Comparison of ENCODE assay signal across 8 mouse cellular contexts in the genomic region with DNA sequence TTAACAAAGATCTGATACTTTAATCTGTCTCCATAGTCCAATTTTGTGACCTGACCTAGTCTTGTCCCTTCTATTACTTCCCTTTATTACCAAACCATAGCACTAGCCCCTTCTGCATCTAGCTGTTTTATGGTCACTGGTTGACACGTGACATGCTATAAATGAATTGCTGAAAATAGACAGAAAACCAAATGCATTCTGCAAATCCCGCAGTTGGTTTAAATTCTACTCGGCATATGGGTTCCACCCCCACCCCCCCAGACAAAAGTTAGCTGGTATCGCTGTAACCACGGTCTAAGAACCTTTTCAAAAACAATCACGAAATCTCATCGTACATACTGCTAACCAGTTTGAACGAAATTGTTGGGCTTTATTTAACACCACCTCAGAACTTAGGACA. TPM values are rescaled to one million over a fixed set of nuclear protein-coding genes. Genes with fewer than 3 reads are reported as not detected.
A peak's percentile ranks its signal among the peaks of the same experiment; 100 is the strongest.
DNase-seq lines count a peak whose midpoint lies in the region; ATAC-seq and TF ChIP-seq lines count a peak whose summit lies in the region.

No protein-coding gene starts in this region.

- peak overlapping the region; percentile 93 for H3K9ac ChIP-seq in kidney, embryonic 15.5 days
- peak overlapping the region; percentile 86 for H3K9ac ChIP-seq in hindbrain, embryonic 13.5 days
- H3K9ac ChIP-seq in midbrain, embryonic 15.5 days: peak overlapping the region; percentile 89

- WGBS in kidney, embryonic 15.5 days: 3% methylated on average over 8 of the region's 8 CpGs
- 0% methylated on average over 8 of the region's 8 CpGs for WGBS in bone marrow, adult 2 months
- 11% methylated on average over 8 of the region's 8 CpGs for WGBS in hindbrain, embryonic 13.5 days
- WGBS in midbrain, embryonic 15.5 days: 8% methylated on average over 8 of the region's 8 CpGs

- no peaks in the 10 kb centered on the region for H3K9me3 ChIP-seq in kidney, embryonic 15.5 days (replicated peaks)
- H3K9me3 ChIP-seq in hindbrain, embryonic 13.5 days: no peaks in the 10 kb centered on the region
- no peaks in the 10 kb centered on the region for H3K9me3 ChIP-seq in midbrain, embryonic 15.5 days

- no peak for DNase-seq in kidney, adult 9 months
- no peak for DNase-seq in thymus, postnatal 36 days
- DNase-seq in gastrocnemius, postnatal 14 days: no peak
- DNase-seq in lung, postnatal 10 days: no peak

- no peak for ATAC-seq in kidney, embryonic 15.5 days (replicated peaks; ENCODE audit: low FRiP score)
- no peak for ATAC-seq in hindbrain, embryonic 13.5 days (ENCODE audit: low FRiP score)
- ATAC-seq in midbrain, embryonic 15.5 days (replicated peaks): no peak

- peak overlapping the region; percentile 77 for H3K4me2 ChIP-seq in kidney, embryonic 15.5 days
- H3K4me2 ChIP-seq in hindbrain, embryonic 13.5 days: peak overlapping the region; percentile 80
- peak overlapping the region; percentile 80 for H3K4me2 ChIP-seq in midbrain, embryonic 15.5 days

- peaks cover 18% of the 10 kb centered on the region for H3K4me1 ChIP-seq in kidney, embryonic 15.5 days
- peaks cover 5% of the 10 kb centered on the region for H3K4me1 ChIP-seq in bone marrow, adult 2 months (ENCODE audit: control insufficient read depth, insufficient read depth, low read length)
- H3K4me1 ChIP-seq in hindbrain, embryonic 13.5 days (replicated peaks): peaks cover 22% of the 10 kb centered on the region
- H3K4me1 ChIP-seq in midbrain, embryonic 15.5 days: peaks cover 20% of the 10 kb centered on the region

- intact Hi-C loops in gastrocnemius, postnatal 14 days (cut with DNase I; ENCODE audit: low total_unique reads): no loop called here

- H3K4me3 ChIP-seq in kidney, embryonic 15.5 days (replicated peaks): peak overlapping the region; percentile 90
- peak overlapping the region; percentile 76 for H3K4me3 ChIP-seq in bone marrow, adult 2 months (replicated peaks; ENCODE audit: control insufficient read depth, low read depth, low read length)
- peak overlapping the region; percentile 81 for H3K4me3 ChIP-seq in hindbrain, embryonic 13.5 days
- peak overlapping the region; percentile 86 for H3K4me3 ChIP-seq in midbrain, embryonic 15.5 days

- no peaks in the 10 kb centered on the region for H3K27me3 ChIP-seq in kidney, embryonic 15.5 days
- no peaks in the 10 kb centered on the region for H3K27me3 ChIP-seq in hindbrain, embryonic 13.5 days
- H3K27me3 ChIP-seq in midbrain, embryonic 15.5 days (replicated peaks): 0 out of 2 replicates have a peak, but pooled peaks cover 4% of the 10 kb centered on the region

- peaks cover 11% of the 10 kb centered on the region for H3K36me3 ChIP-seq in kidney, embryonic 15.5 days
- peaks cover 9% of the 10 kb centered on the region for H3K36me3 ChIP-seq in hindbrain, embryonic 13.5 days
- 0 out of 2 replicates have a peak, but pooled peaks cover under 1% of the 10 kb centered on the region for H3K36me3 ChIP-seq in midbrain, embryonic 15.5 days (replicated peaks)

- TF ChIP-seq POLR2A in bone marrow, adult 2 months (IDR thresholded peaks at IDR 0.05; ENCODE audit: borderline replicate concordance, control insufficient read depth, low read depth, low read length): no peak

- TF ChIP-seq CTCF in bone marrow, adult 2 months (IDR thresholded peaks at IDR 0.05; ENCODE audit: control insufficient read depth, insufficient read depth, low read length): no peak

- H3K27ac ChIP-seq in kidney, embryonic 15.5 days: peak overlapping the region; percentile 91
- H3K27ac ChIP-seq in bone marrow, adult 2 months (ENCODE audit: control insufficient read depth, insufficient read depth, low read depth, low read length, poor library complexity): no peak overlapping the region; the same call in 1 of the 2 replicates
- H3K27ac ChIP-seq in hindbrain, embryonic 13.5 days: no peak overlapping the region
- H3K27ac ChIP-seq in midbrain, embryonic 15.5 days: no peak overlapping the region

RNA-seq across cellular contexts. Expression of gene Slc30a5, which starts 1.0 kb away (rescaled TPM):
- 55.7 and 56.8 TPM in 2 replicates for polyA plus RNA-seq in kidney, embryonic 15.5 days (2015; fragmentation: Nextera tagmentation; extraction: Ambion mirVana)
- polyA plus RNA-seq in bone marrow, adult 2 months (2011; ENCODE audit: insufficient read depth, insufficient read length, low replicate concordance, missing spikeins): 20.7 and 23.2 TPM in 2 replicates
- polyA plus RNA-seq in hindbrain, embryonic 13.5 days (2015; fragmentation: Nextera tagmentation; extraction: Ambion mirVana): 32.9 and 34.3 TPM in 2 replicates
- 32.7 and 34.3 TPM in 2 replicates for polyA plus RNA-seq in midbrain, embryonic 15.5 days (2015; fragmentation: Nextera tagmentation; extraction: Ambion mirVana)
- 10 to 100 TPM; 14.9 to 15.6 TPM for total RNA-seq in gastrocnemius, postnatal 14 days (2021)

RNA-seq across cellular contexts. Expression of gene Ccnb1, which starts 45.8 kb away (rescaled TPM):
- 256 and 259 TPM in 2 replicates for polyA plus RNA-seq in kidney, embryonic 15.5 days (2015; fragmentation: Nextera tagmentation; extraction: Ambion mirVana)
- polyA plus RNA-seq in bone marrow, adult 2 months (2011; ENCODE audit: insufficient read depth, insufficient read length, low replicate concordance, missing spikeins): 62.2 and 75.7 TPM in 2 replicates
- polyA plus RNA-seq in hindbrain, embryonic 13.5 days (2015; fragmentation: Nextera tagmentation; extraction: Ambion mirVana): 57.6 and 65.0 TPM in 2 replicates
- 30.9 and 44.5 TPM in 2 replicates for polyA plus RNA-seq in midbrain, embryonic 15.5 days (2015; fragmentation: Nextera tagmentation; extraction: Ambion mirVana)
- total RNA-seq in gastrocnemius, postnatal 14 days (2021): 1 to 10 TPM; 4.2 to 4.3 TPM

RNA-seq across cellular contexts. Expression of gene Cenph, which starts 56.5 kb away (rescaled TPM):
- 39.0 and 42.7 TPM in 2 replicates for polyA plus RNA-seq in kidney, embryonic 15.5 days (2015; fragmentation: Nextera tagmentation; extraction: Ambion mirVana)
- 50.0 and 67.5 TPM in 2 replicates for polyA plus RNA-seq in bone marrow, adult 2 months (2011; ENCODE audit: insufficient read depth, insufficient read length, low replicate concordance, missing spikeins)
- polyA plus RNA-seq in hindbrain, embryonic 13.5 days (2015; fragmentation: Nextera tagmentation; extraction: Ambion mirVana): 10.2 and 11.5 TPM in 2 replicates
- 5.4 and 5.8 TPM in 2 replicates for polyA plus RNA-seq in midbrain, embryonic 15.5 days (2015; fragmentation: Nextera tagmentation; extraction: Ambion mirVana)
- under 1 TPM; 0.66 to 0.76 TPM for total RNA-seq in gastrocnemius, postnatal 14 days (2021)
